Mouse (Mus musculus) liver, postnatal 0 days (tissue): ENCODE results near the gene Dtnbp1.

Experiments used
- CTCF ChIP-seq: sonication (generic); IDR thresholded peaks from 2 replicates; pipeline ENCODE4 v1.5.1; 2016; ENCODE audit warnings: antibody characterized with exemption, low read depth
- EP300 ChIP-seq: IDR thresholded peaks from 2 replicates; pipeline ENCODE4 v1.6.1; 2016; ENCODE audit warnings: antibody characterized with exemption, low read depth, mild to moderate bottlenecking

DNA sequence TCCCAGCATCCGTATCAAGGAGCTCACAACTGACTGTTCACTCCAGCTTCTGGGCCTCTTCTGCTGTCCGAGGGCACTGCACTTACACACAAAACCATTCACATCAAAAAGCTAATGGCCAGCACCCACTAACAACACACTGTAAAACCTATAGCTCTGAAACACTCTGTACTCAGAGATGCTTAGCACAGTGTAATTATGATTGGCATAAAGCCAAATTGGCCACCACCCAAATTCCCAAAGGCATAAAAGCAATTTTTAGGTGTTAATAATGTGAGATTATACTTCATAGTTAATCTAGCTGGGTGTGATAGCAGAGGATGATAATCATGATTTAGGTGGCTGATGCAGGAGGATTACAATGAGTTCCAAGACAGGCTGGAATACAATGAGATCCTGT lies 58.3 kb downstream of the Dtnbp1 start:
- no peak for TF ChIP-seq EP300
- no peak for TF ChIP-seq CTCF
